Mouse (Mus musculus): Measurements from ENCODE around the gene Gcgr. TPM values are rescaled to one million over a fixed set of nuclear protein-coding genes. Genes with fewer than 3 reads are reported as not detected.

Gcgr gene
- polyA plus RNA-seq, 1 experiment: 0.03 TPM

DNA sequence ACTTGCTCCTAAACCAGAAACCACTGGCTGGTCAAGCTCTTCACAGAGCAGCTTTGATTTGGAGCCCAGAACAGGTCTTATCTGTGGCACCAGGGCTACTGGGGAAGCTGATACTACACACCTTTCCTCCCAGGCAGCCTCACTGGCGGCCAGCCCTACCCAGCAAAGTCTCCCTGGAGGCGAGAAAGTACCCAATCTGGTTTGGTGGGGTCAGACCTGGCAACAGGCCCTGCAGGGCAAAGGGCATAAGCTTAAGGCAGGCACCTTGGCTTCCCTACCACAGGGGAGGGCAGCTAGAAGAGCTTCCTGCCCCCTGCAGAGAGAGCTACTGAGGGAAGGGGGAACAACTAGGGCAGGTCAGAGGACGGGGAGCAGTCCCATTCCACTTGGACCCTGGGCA is 30.1 kb upstream of the Gcgr start:
- no peak for TF ChIP-seq GATA1 (IDR thresholded peaks at IDR 0.05; ENCODE audit: low read length)
- no peak for TF ChIP-seq TAL1 (IDR thresholded peaks at IDR 0.05; ENCODE audit: low read length)
- peaks cover 39% of the 10 kb centered on the region for H3K36me3 ChIP-seq (ENCODE audit: control insufficient read depth)

DNA sequence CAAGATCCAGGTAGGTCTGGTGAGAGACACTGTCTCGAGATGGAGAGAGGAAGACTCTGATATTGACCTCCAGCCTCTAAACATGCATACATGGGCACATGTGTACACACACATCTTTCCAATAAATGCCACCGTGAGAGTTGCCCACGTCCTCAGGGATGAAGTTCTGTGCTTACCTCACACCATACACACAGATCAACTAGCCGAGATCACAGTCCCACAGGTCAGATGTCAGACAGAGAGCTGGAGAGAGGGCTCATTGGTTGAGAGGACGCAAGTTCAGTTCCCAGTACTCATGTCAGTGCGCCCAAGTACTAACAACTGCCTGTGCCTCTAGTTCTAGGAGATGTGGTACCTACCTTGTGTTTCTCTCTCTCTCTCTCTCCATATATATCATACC is 29.5 kb upstream of the Gcgr start:
- H3K4me1 ChIP-seq (ENCODE audit: control insufficient read depth): peaks cover 3% of the 10 kb centered on the region; the same call in 1 of the 2 replicates
- H3K9me3 ChIP-seq (ENCODE audit: control insufficient read depth, low read length): no peaks in the 10 kb centered on the region
- peaks cover 33% of the 10 kb centered on the region for H3K36me3 ChIP-seq (ENCODE audit: control insufficient read depth)
- no peak overlapping the region for H3K4me3 ChIP-seq (replicated peaks)
- TF ChIP-seq GATA1 (IDR thresholded peaks at IDR 0.05; ENCODE audit: low read length) (no peak), TAL1 (IDR thresholded peaks at IDR 0.05; ENCODE audit: low read length) (no peak)
- H3K27me3 ChIP-seq (ENCODE audit: control insufficient read depth): peaks cover 3% of the 10 kb centered on the region

More for the DNA sequence above, 30.1 kb upstream of the Gcgr start:
- H3K27me3 ChIP-seq (ENCODE audit: control insufficient read depth): peaks cover 3% of the 10 kb centered on the region
- H3K4me1 ChIP-seq (ENCODE audit: control insufficient read depth): peaks cover 3% of the 10 kb centered on the region; the same call in 1 of the 2 replicates
- no peak overlapping the region for H3K4me3 ChIP-seq (replicated peaks)
- H3K9me3 ChIP-seq (ENCODE audit: control insufficient read depth, low read length): no peaks in the 10 kb centered on the region

DNA sequence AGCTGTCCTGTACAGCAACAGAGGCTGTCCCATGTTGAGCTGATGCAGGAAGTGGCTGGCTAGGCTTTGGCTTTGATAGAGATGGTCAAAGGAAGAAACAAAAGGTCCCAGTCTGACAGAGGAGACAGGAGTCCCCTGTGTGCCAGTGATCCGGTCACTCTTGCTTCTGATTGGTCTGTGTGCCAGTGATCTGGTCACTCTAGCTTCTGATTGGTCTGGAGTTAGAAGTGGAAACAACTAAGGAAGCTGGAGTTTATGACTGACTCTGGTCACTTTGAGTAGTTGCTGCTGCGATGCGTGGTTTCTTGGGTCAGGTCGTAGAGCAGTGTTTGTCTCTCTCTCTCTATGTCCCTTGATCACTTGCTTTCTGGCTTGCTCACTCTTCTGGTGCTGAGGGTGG is 28.8 kb upstream of the Gcgr start:
- TF ChIP-seq GATA1 (IDR thresholded peaks at IDR 0.05; ENCODE audit: low read length) (no peak), TAL1 (IDR thresholded peaks at IDR 0.05; ENCODE audit: low read length) (no peak)
- H3K36me3 ChIP-seq (ENCODE audit: control insufficient read depth): peaks cover 26% of the 10 kb centered on the region
- no peak overlapping the region for H3K4me3 ChIP-seq (replicated peaks)
- H3K4me1 ChIP-seq (ENCODE audit: control insufficient read depth): peaks cover 3% of the 10 kb centered on the region; the same call in 1 of the 2 replicates
- H3K9me3 ChIP-seq (ENCODE audit: control insufficient read depth, low read length): no peaks in the 10 kb centered on the region
- peaks cover 3% of the 10 kb centered on the region for H3K27me3 ChIP-seq (ENCODE audit: control insufficient read depth)

DNA sequence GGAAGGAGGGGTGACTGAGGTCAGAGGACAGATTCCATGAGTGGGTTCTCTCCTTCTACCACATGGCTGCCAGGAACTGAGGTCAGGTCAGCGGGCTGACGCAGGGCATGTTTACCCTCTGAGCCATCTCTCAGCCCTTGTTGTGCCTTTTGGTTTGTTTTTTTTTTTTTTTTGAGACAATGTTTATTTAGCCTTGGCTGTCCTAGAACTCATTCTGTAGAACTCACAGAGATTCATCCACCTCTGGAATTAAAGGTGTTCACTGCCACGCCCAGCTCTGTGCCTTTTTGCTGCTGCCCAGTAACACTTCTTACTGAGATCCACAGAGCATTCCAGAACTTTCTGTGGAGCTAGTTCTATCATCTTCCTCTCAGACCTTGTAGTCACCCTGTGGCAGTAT is 24.8 kb upstream of the Gcgr start:
- no peaks in the 10 kb centered on the region for H3K9me3 ChIP-seq (ENCODE audit: control insufficient read depth, low read length)
- H3K36me3 ChIP-seq (ENCODE audit: control insufficient read depth): no peaks in the 10 kb centered on the region
- H3K27me3 ChIP-seq (ENCODE audit: control insufficient read depth): peaks cover 3% of the 10 kb centered on the region
- H3K4me1 ChIP-seq (ENCODE audit: control insufficient read depth): peaks cover 22% of the 10 kb centered on the region
- TF ChIP-seq TAL1 (IDR thresholded peaks at IDR 0.05; ENCODE audit: low read length) (no peak), GATA1 (IDR thresholded peaks at IDR 0.05; ENCODE audit: low read length) (no peak)
- no peak overlapping the region for H3K4me3 ChIP-seq (replicated peaks)

DNA sequence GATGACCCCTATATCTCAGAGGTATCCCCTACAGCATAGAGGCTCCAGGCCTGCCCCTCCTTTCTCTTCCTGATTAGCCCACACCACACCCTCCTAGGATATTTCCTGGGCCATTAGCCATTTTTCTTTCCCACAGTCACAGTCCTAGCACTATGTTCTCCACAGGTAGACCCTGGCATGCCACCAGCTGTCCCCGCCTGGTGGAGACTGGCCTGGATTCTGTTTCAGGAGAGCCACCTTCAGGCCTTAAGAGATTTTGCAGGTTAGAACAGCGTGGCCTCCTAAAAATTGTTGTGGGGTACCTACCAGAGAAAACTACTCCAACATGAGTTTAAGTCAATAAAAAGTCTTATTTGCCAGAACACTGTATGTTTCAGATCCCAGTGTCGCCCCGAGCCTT is 23.6 kb upstream of the Gcgr start:
- Histone ChIP-seq H3K36me3 (ENCODE audit: control insufficient read depth) (no peaks in the 10 kb centered on the region), H3K4me3 (replicated peaks) (no peak overlapping the region), H3K4me1 (ENCODE audit: control insufficient read depth) (peaks cover 31% of the 10 kb centered on the region), H3K9me3 (ENCODE audit: control insufficient read depth, low read length) (no peaks in the 10 kb centered on the region), H3K27me3 (ENCODE audit: control insufficient read depth) (no peaks in the 10 kb centered on the region; the same call in 1 of the 2 replicates)
- TF ChIP-seq GATA1 (IDR thresholded peaks at IDR 0.05; ENCODE audit: low read length) (no peak), TAL1 (IDR thresholded peaks at IDR 0.05; ENCODE audit: low read length) (no peak)

DNA sequence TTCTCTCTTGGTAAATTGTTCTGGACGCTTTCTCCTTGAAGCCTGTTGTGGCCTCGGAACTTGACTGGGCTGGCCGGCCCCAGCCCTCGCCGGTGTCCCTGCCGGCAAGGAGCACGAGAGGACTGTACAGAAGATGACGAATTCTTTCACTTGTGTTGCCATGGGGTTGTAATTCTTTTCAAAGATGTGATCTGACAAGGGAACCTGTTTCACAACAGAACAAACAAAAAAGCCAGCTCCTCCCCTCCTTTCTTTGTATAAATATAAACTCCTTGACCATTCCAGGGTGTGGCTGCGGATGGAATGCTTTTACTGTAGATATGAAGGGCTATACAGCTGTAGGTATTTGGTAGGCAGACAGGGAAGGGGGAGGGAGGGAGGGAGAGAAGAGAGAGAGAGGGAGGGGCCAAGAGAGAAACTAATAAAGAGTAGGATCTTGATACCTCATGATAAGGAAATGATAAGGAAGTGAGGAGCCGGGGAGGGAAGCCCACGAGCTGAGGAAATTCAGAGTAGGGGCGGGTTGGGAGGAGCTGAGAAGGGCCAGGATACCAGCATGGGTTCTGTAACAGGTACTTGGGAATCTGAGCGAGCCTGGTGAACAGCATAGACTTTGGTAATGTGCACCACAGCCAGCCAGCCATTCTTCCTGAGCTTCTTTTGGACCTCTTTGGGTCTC is 22.7 kb upstream of the Gcgr start:
- H3K4me1 ChIP-seq (ENCODE audit: control insufficient read depth): peaks cover 31% of the 10 kb centered on the region
- no peaks in the 10 kb centered on the region for H3K9me3 ChIP-seq (ENCODE audit: control insufficient read depth, low read length)
- TF ChIP-seq GATA1 (IDR thresholded peaks at IDR 0.05; ENCODE audit: low read length) (no peak), TAL1 (IDR thresholded peaks at IDR 0.05; ENCODE audit: low read length) (no peak)
- no peaks in the 10 kb centered on the region for H3K36me3 ChIP-seq (ENCODE audit: control insufficient read depth)
- no peaks in the 10 kb centered on the region; the same call in 1 of the 2 replicates for H3K27me3 ChIP-seq (ENCODE audit: control insufficient read depth)
- H3K4me3 ChIP-seq (replicated peaks): no peak overlapping the region

DNA sequence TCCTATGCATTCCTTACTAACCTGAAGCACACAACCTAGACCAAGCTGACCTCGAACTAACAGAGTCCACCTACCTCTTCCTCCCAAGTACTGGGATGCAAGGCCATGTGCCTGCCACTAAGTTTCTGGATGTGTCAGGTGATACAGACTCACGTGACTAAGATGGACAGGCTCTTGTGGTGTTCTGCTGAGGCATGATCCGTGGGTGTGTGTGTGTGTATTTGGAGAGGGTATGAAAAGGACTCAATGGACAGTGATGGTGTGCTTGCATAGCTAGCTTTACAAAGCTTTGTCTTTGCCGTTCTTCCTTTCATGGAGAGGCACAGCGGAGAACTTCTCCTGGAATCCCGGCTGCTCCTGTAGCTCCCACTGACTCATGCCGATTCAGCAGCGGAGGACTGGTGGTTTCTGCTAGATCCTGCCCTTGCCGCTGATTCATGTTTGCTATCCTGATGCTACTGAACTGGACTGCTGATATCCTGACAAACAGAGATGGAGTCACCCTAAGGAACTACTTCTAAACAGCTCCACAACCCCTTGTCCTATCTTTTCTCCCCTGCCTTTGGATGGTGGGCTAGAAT is 22.1 kb upstream of the Gcgr start:
- no peaks in the 10 kb centered on the region for H3K9me3 ChIP-seq (ENCODE audit: control insufficient read depth, low read length)
- TF ChIP-seq TAL1 (IDR thresholded peaks at IDR 0.05; ENCODE audit: low read length) (no peak), GATA1 (IDR thresholded peaks at IDR 0.05; ENCODE audit: low read length) (no peak)
- H3K27me3 ChIP-seq (ENCODE audit: control insufficient read depth): no peaks in the 10 kb centered on the region; the same call in 1 of the 2 replicates
- H3K4me3 ChIP-seq (replicated peaks): no peak overlapping the region
- H3K36me3 ChIP-seq (ENCODE audit: control insufficient read depth): no peaks in the 10 kb centered on the region
- peaks cover 31% of the 10 kb centered on the region for H3K4me1 ChIP-seq (ENCODE audit: control insufficient read depth)

DNA sequence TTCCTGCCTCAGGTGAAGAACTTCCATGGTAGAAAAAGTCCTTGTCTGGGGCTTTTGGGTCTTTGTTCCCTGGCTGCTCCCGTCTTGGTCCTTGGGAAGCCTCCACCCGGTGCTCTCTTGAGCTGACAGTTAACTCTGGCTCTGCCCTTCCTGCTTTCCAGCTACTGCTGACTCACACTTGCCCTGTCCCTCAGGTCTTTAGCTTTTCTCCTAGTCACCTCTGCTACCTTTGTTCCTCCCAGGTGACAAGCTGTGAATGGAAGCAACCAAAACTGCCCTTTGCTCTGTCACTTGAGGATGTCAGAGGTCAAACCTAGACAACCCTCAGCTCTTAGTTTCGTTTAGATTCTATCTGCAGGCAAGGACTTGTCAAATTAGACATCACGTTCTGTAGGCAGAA is 20.6 kb upstream of the Gcgr start:
- no peak for TF ChIP-seq GATA1 (IDR thresholded peaks at IDR 0.05; ENCODE audit: low read length)
- no peak for TF ChIP-seq TAL1 (IDR thresholded peaks at IDR 0.05; ENCODE audit: low read length)
- peak overlapping the region; percentile 54 for H3K4me3 ChIP-seq (replicated peaks)
- no peaks in the 10 kb centered on the region for H3K36me3 ChIP-seq (ENCODE audit: control insufficient read depth)
- peaks cover 31% of the 10 kb centered on the region for H3K4me1 ChIP-seq (ENCODE audit: control insufficient read depth)
- H3K27me3 ChIP-seq (ENCODE audit: control insufficient read depth): no peaks in the 10 kb centered on the region; the same call in 1 of the 2 replicates
- H3K9me3 ChIP-seq (ENCODE audit: control insufficient read depth, low read length): no peaks in the 10 kb centered on the region

DNA sequence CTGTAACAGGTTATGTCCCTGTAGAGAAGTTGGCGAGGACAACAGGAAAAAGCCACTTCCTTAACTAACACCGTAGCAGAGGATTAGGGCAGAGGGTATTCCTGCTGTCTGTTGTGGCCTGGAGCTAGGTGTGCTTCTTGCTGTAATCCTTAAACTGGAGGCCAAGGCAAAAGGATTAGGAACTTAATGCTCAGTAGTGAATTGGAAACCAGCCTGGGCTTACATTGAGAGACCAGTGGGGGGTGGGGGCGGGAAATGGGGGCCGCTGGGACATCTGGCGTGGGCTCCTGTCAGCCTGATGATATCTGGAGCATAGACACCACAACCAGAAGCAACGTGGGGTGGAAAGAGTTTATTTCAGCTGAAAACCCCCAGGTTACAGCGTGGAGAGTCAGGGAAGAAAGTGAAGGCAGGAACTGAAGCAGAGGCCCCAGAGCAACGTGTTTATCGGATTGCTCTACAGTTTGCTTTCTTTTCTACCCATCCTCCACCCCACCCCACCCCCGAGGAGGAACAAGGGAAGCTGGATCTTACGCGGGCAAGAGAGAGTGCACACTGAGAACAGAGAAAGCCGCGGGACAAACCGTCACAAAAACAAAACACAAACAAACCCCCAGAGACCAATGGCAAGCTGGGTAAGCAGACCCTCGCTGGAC is 20.0 kb upstream of the Gcgr start:
- Histone ChIP-seq H3K4me1 (ENCODE audit: control insufficient read depth) (peaks cover 34% of the 10 kb centered on the region), H3K4me3 (replicated peaks) (peak overlapping the region; percentile 54), H3K9me3 (ENCODE audit: control insufficient read depth, low read length) (no peaks in the 10 kb centered on the region; the same call in 1 of the 2 replicates), H3K27me3 (ENCODE audit: control insufficient read depth) (no peaks in the 10 kb centered on the region; the same call in none of the 2 replicates), H3K36me3 (ENCODE audit: control insufficient read depth) (no peaks in the 10 kb centered on the region)
- TF ChIP-seq TAL1 (IDR thresholded peaks at IDR 0.05; ENCODE audit: low read length): no peak

Data from erythroblast, embryonic 14.5 days (primary cell).